In genomic region chr1:43144338-43144906, GRCm38 (mm10) we compare ENCODE assay signal across 28 mouse cellular contexts. TPM values are rescaled to one million over a fixed set of nuclear protein-coding genes. Genes with fewer than 3 reads are reported as not detected.
DNase-seq lines count a peak whose midpoint lies in the region; ATAC-seq and TF ChIP-seq lines count a peak whose summit lies in the region.
"Had no signal": no experiment of that assay in that cellular context is flagged by ENCODE, and none has a peak within 500 bp of the region (broad histone marks: within the 10 kb centered on the region; RNA-seq: fewer than 3 reads in every experiment).

No protein-coding gene starts in this region.

- H3K27ac ChIP-seq in heart, adult 2 months: no peak overlapping the region; the same call in 1 of the 2 replicates
- H3K27ac ChIP-seq in heart, embryonic 16.5 days (ENCODE audit: low read length): peak overlapping the region; percentile 56
- H3K27ac ChIP-seq: forebrain, embryonic 13.5 days; hindbrain, embryonic 13.5 days; limb, embryonic 12.5 days; lung, embryonic 15.5 days; midbrain, embryonic 10.5 days; midbrain, embryonic 15.5 days; neural tube, embryonic 15.5 days had no signal

- no peak overlapping the region for H3K4me2 ChIP-seq in heart, embryonic 16.5 days (ENCODE audit: low read depth, low read length)
- H3K4me2 ChIP-seq: forebrain, embryonic 13.5 days; hindbrain, embryonic 13.5 days; limb, embryonic 12.5 days; liver, embryonic 11.5 days; lung, embryonic 15.5 days; midbrain, embryonic 15.5 days; neural tube, embryonic 15.5 days had no signal

- H3K9ac ChIP-seq in heart, adult 2 months (ENCODE audit: low read depth, low read length): peak overlapping the region; percentile 5
- peak overlapping the region; percentile 22; the same call in 1 of the 2 replicates for H3K9ac ChIP-seq in heart, embryonic 16.5 days (ENCODE audit: low read length)
- H3K9ac ChIP-seq: forebrain, embryonic 13.5 days; hindbrain, embryonic 13.5 days; limb, embryonic 12.5 days; lung, embryonic 15.5 days; midbrain, embryonic 15.5 days; neural tube, embryonic 15.5 days had no signal

- H3K36me3 ChIP-seq in heart, adult 2 months (ENCODE audit: control insufficient read depth, insufficient read depth, low read length): peaks cover 44% of the 10 kb centered on the region
- peaks cover 34% of the 10 kb centered on the region for H3K36me3 ChIP-seq in heart, embryonic 16.5 days (ENCODE audit: control insufficient read depth, insufficient read depth)
- H3K36me3 ChIP-seq: hindbrain, embryonic 13.5 days; limb, embryonic 12.5 days; lung, embryonic 15.5 days; midbrain, embryonic 10.5 days; midbrain, embryonic 15.5 days had no signal

- H3K9me3 ChIP-seq in heart, embryonic 16.5 days (replicated peaks; ENCODE audit: control insufficient read depth, low read length): no peaks in the 10 kb centered on the region
- H3K9me3 ChIP-seq: forebrain, embryonic 13.5 days; hindbrain, embryonic 13.5 days; limb, embryonic 12.5 days; lung, embryonic 15.5 days; midbrain, embryonic 10.5 days; midbrain, embryonic 15.5 days; neural tube, embryonic 15.5 days had no signal

- H3K4me1 ChIP-seq in heart, adult 2 months (ENCODE audit: control insufficient read depth, insufficient read depth, low read length): peaks cover 13% of the 10 kb centered on the region
- H3K4me1 ChIP-seq in heart, embryonic 16.5 days (ENCODE audit: control insufficient read depth, insufficient read depth, low read length): peaks cover 62% of the 10 kb centered on the region
- H3K4me1 ChIP-seq: hindbrain, embryonic 13.5 days; limb, embryonic 12.5 days; midbrain, embryonic 10.5 days; midbrain, embryonic 15.5 days; neural tube, embryonic 15.5 days had no signal

- H3K4me3 ChIP-seq in heart, adult 2 months: no peak overlapping the region
- no peak overlapping the region for H3K4me3 ChIP-seq in heart, embryonic 16.5 days (ENCODE audit: low read length)
- H3K4me3 ChIP-seq: forebrain, embryonic 13.5 days; hindbrain, embryonic 13.5 days; limb, embryonic 12.5 days; lung, embryonic 15.5 days; midbrain, embryonic 10.5 days; midbrain, embryonic 15.5 days; neural tube, embryonic 15.5 days had no signal

- peak; percentile 79 for TF ChIP-seq EP300 in heart, adult 2 months (IDR thresholded peaks at IDR 0.05; ENCODE audit: insufficient read depth, low read depth, low read length)

- no peaks in the 10 kb centered on the region for H3K27me3 ChIP-seq in heart, adult 2 months (ENCODE audit: control insufficient read depth, insufficient read depth, low read length)
- H3K27me3 ChIP-seq in heart, embryonic 16.5 days (ENCODE audit: control insufficient read depth, insufficient read depth, low read length): no peaks in the 10 kb centered on the region
- H3K27me3 ChIP-seq: forebrain, embryonic 13.5 days; hindbrain, embryonic 13.5 days; limb, embryonic 12.5 days; lung, embryonic 15.5 days; midbrain, embryonic 15.5 days; neural tube, embryonic 15.5 days; Patski had no signal

- H3K79me2 ChIP-seq in heart, adult 2 months (replicated peaks; ENCODE audit: control insufficient read depth, insufficient read depth, low read length): no peaks in the 10 kb centered on the region

- TF ChIP-seq CTCF in heart, adult 2 months (IDR thresholded peaks at IDR 0.05): no peak

- WGBS in heart, adult 2 months: 73% methylated on average over 8 of the region's 8 CpGs
- WGBS in heart, embryonic 16.5 days: 74% methylated on average over 8 of the region's 8 CpGs

- intact Hi-C loops in heart, adult 2 months (cut with DNase I): no loop called here
- intact Hi-C loops in heart, postnatal 25 days (cut with DNase I): no loop called here
- intact Hi-C loops in heart, postnatal 14 days (cut with DNase I): no loop called here

- ATAC-seq in heart, embryonic 16.5 days (replicated peaks; ENCODE audit: extremely low read depth, insufficient read depth, low FRiP score): no peak
- ATAC-seq in CD4-positive, CD25-positive, alpha-beta regulatory T cell, adult 4 months: peak; percentile 36
- ATAC-seq: forebrain, embryonic 13.5 days; midbrain, embryonic 15.5 days; Patski had no signal

- DNase-seq in heart, adult 2 months: peak in 1 of 2 experiments; percentile 19
- no peak for DNase-seq in heart, postnatal 25 days (ENCODE audit: low spot score)
- DNase-seq in heart, postnatal 14 days: no peak
- DNase-seq in CD4-positive, CD25-positive, alpha-beta regulatory T cell, adult 2 months (ENCODE audit: low read depth, low spot score): peak; percentile 32
- no peak for DNase-seq in right cerebral cortex, postnatal 25 days
- DNase-seq in liver: no peak
- DNase-seq: adrenal gland, postnatal 36 days; B cell, adult 2 months; cerebellum, adult 2 months; cerebellum, postnatal 14 days; gastrocnemius, postnatal 36 days; kidney, postnatal 14 days; layer of hippocampus, adult 9-11 months; right cerebral cortex, adult 18-20 months; thymus, postnatal 14 days had no signal

- no peak; the same call in 1 of the 2 replicates for TF ChIP-seq POLR2A in heart, adult 2 months (IDR thresholded peaks at IDR 0.05; ENCODE audit: insufficient read depth, low read depth, low read length)

RNA-seq across cellular contexts. Expression of gene AI597479, which starts 45.9 kb away (rescaled TPM):
- total RNA-seq in heart, adult 2 months (2021): 10 to 100 TPM; 20.3 to 21.1 TPM
- 8.4 and 13.2 TPM in 2 replicates for polyA plus RNA-seq in heart, adult 2 months (2012; rRNA removed)
- total RNA-seq in heart, postnatal 25 days (2021): 10 to 100 TPM; 18.6 to 19.5 TPM
- 24.5 and 24.8 TPM in 2 replicates for polyA plus RNA-seq in heart, embryonic 16.5 days (2015; fragmentation: Nextera tagmentation; extraction: Ambion mirVana)
- 10 to 100 TPM; 15.3 to 15.4 TPM for total RNA-seq in heart, postnatal 14 days (2021)
- polyA plus RNA-seq in CD4-positive, CD25-positive, alpha-beta regulatory T cell, adult 4 months (2017; shearing (Covaris generic)): 10 to 100 TPM; 13.6 to 16.8 TPM

RNA-seq across cellular contexts. Expression of gene Tgfbrap1, which starts 46.0 kb away (rescaled TPM):
- 10 to 100 TPM; 13.9 to 14.5 TPM for total RNA-seq in heart, adult 2 months (2021)
- 11.2 and 15.4 TPM in 2 replicates for polyA plus RNA-seq in heart, adult 2 months (2012; rRNA removed)
- total RNA-seq in heart, postnatal 25 days (2021): 10 to 100 TPM; 12.9 to 13.2 TPM
- 7.2 and 7.3 TPM in 2 replicates for polyA plus RNA-seq in heart, embryonic 16.5 days (2015; fragmentation: Nextera tagmentation; extraction: Ambion mirVana)
- 10 to 100 TPM; 13.9 to 15.7 TPM for total RNA-seq in heart, postnatal 14 days (2021)
- polyA plus RNA-seq in CD4-positive, CD25-positive, alpha-beta regulatory T cell, adult 4 months (2017; shearing (Covaris generic)): 1 to 10 TPM; 6.3 to 8.1 TPM

RNA-seq across cellular contexts. Expression of gene Fhl2, which starts 52.4 kb away (rescaled TPM):
- total RNA-seq in heart, adult 2 months (2021): 1,000 to 10,000 TPM; 1,721 to 1,764 TPM
- 1,853 and 3,161 TPM in 2 replicates for polyA plus RNA-seq in heart, adult 2 months (2012; rRNA removed)
- total RNA-seq in heart, postnatal 25 days (2021): 1,000 to 10,000 TPM; 2,139 to 2,275 TPM
- 426 and 443 TPM in 2 replicates for polyA plus RNA-seq in heart, embryonic 16.5 days (2015; fragmentation: Nextera tagmentation; extraction: Ambion mirVana)
- total RNA-seq in heart, postnatal 14 days (2021): 1,000 to 10,000 TPM; 1,735 to 2,031 TPM
- 1 to 10 TPM in 1 of 2 experiments, under 1 TPM in 1; 0.89 to 1.9 TPM for polyA plus RNA-seq in CD4-positive, CD25-positive, alpha-beta regulatory T cell, adult 4 months (2017; shearing (Covaris generic))
- total RNA-seq: megakaryocyte progenitor cell, adult 5-6 weeks; MEL had no signal
